Mouse (Mus musculus): ENCODE measurements around the gene Zc3h4.

DNA sequence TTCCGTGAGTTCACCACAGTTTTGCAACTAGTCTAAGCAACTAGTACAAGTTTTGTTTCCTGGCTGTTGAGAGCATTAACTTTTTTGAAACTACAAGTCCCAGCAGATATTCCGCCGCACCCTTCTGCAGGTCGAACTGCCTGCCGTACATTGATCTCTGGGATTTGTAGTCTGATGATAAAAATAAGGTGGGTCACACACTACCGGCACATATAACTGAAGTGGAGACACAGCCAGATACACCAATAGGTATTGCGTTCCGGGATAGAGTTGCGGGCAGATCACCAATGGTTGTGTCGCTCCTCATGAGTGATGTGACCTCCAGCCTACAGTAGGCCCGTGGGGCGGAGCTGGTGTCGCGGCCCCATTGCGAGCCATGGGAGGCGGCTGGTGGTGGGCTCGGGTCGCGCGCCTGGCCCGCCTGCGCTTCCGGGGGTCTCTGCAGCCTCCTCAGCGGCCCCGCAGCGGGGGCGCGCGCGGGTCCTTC is 51.9 kb downstream of the Zc3h4 start, which contains the start of gene Tmem160:
- no peak for TF ChIP-seq TAL1 (IDR thresholded peaks at IDR 0.05; ENCODE audit: low read length)
- no peak for TF ChIP-seq GATA1 (IDR thresholded peaks at IDR 0.05; ENCODE audit: low read length)

Data from erythroblast, embryonic 14.5 days (primary cell).